Comparison of ENCODE assay signal across 25 mouse cellular contexts in the genomic region with DNA sequence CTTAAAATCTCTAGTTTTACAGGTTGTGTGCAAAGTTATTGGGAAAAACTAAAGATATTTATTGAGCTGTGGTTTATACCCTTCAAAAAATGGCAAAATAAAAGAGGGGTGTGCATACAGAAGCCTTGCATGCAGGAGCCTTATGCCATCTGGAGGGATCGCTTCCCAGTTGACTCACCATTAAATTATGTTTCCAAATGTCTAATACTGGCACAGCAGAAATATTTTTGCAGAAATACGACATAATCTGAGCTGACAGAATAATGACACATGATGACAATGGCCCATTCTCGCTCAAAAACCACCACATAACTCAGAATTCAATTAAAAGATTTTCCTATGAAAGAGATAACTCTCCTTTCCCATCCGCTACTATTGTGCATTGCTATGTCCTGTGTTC.
DNase-seq lines count a peak whose midpoint lies in the region; ATAC-seq lines count a peak whose summit lies in the region.
"Had no signal": no experiment of that assay in that cellular context is flagged by ENCODE, and none has a peak within 500 bp of the region (broad histone marks: within the 10 kb centered on the region; RNA-seq: fewer than 3 reads in every experiment).

No protein-coding gene starts in this region.

- H3K4me1 ChIP-seq in heart, embryonic 11.5 days (ENCODE audit: control insufficient read depth, insufficient read depth, low read length), result peaks cover 60% of the 10 kb centered on the region
- H3K4me1 ChIP-seq: forebrain, embryonic 10.5 days; forebrain, embryonic 13.5 days; hindbrain, embryonic 10.5 days; hindbrain, embryonic 13.5 days; intestine, embryonic 15.5 days had no signal

- ATAC-seq in heart, embryonic 11.5 days (replicated peaks; ENCODE audit: insufficient number of reproducible peaks, low FRiP score, low TSS enrichment), result no peak
- ATAC-seq: activated CD4-positive, CD25-positive, alpha-beta regulatory T cell, adult 4 months; CD4-positive, CD25-positive, alpha-beta regulatory T cell, adult 4 months; forebrain, embryonic 13.5 days; forebrain, embryonic 16.5 days; hindbrain, embryonic 16.5 days; intestine, embryonic 15.5 days had no signal

- no peaks in the 10 kb centered on the region for H3K36me3 ChIP-seq in heart, embryonic 11.5 days (ENCODE audit: control insufficient read depth, insufficient read depth, low read length)
- H3K36me3 ChIP-seq: forebrain, embryonic 10.5 days; hindbrain, embryonic 10.5 days; hindbrain, embryonic 13.5 days; intestine, embryonic 15.5 days had no signal

- no peak overlapping the region for H3K4me3 ChIP-seq in heart, embryonic 11.5 days (ENCODE audit: low read depth, low read length)
- H3K4me3 ChIP-seq: forebrain, embryonic 10.5 days; forebrain, embryonic 13.5 days; hindbrain, embryonic 10.5 days; hindbrain, embryonic 13.5 days; intestine, embryonic 15.5 days had no signal

- H3K27ac ChIP-seq in heart, embryonic 11.5 days (ENCODE audit: low read depth, low read length), result peak overlapping the region; percentile 67
- H3K27ac ChIP-seq: forebrain, embryonic 10.5 days; forebrain, embryonic 13.5 days; hindbrain, embryonic 10.5 days; hindbrain, embryonic 13.5 days; intestine, embryonic 15.5 days had no signal

- WGBS in heart, embryonic 11.5 days (ENCODE audit: insufficient replicate concordance), result 69% methylated on average over 4 of the region's 4 CpGs

- no peak overlapping the region for H3K9ac ChIP-seq in heart, embryonic 11.5 days (ENCODE audit: low read depth, low read length)
- H3K9ac ChIP-seq: forebrain, embryonic 13.5 days; hindbrain, embryonic 13.5 days; intestine, embryonic 15.5 days had no signal

- no peak for DNase-seq in heart, adult 11 months
- DNase-seq in layer of hippocampus, adult 11-12 months (ENCODE audit: low spot score), result peak; percentile 35
- no peak for DNase-seq in layer of hippocampus, postnatal 10 days (ENCODE audit: low spot score in 2 of 2)
- peak; percentile 92 for DNase-seq in Muller cell, postnatal 12 days (ENCODE audit: inconsistent ontology term)
- DNase-seq in brain, adult 2 months (ENCODE audit: low read depth, low spot score), result peak; percentile 77
- no peak for DNase-seq in embryo, embryonic 10 days (ENCODE audit: low spot score)
- no peak for DNase-seq in right cerebral cortex, adult 18-20 months
- DNase-seq: cerebellum, adult 11 months; cerebellum, adult 8-10 months; cerebellum, postnatal 10 days; cerebellum, postnatal 36 days; gastrocnemius, postnatal 10 days; gastrocnemius, postnatal 36 days; heart, postnatal 10 days; heart, postnatal 36 days had no signal

- no peaks in the 10 kb centered on the region for H3K27me3 ChIP-seq in heart, embryonic 11.5 days (ENCODE audit: control insufficient read depth, insufficient read depth, low read length)
- H3K27me3 ChIP-seq: forebrain, embryonic 13.5 days; hindbrain, embryonic 13.5 days; intestine, embryonic 15.5 days had no signal

- no peak overlapping the region for H3K4me2 ChIP-seq in heart, embryonic 11.5 days
- H3K4me2 ChIP-seq: forebrain, embryonic 13.5 days; hindbrain, embryonic 13.5 days; intestine, embryonic 15.5 days had no signal

- no peaks in the 10 kb centered on the region for H3K9me3 ChIP-seq in heart, embryonic 11.5 days (replicated peaks; ENCODE audit: control insufficient read depth, low read length)
- H3K9me3 ChIP-seq: forebrain, embryonic 10.5 days; forebrain, embryonic 13.5 days; hindbrain, embryonic 10.5 days; hindbrain, embryonic 13.5 days; intestine, embryonic 15.5 days had no signal

Comparison
In these comparisons a context has a peak if more than half of its experiments do, and no peak if none do; other contexts are left out.
1. DNase-seq: peak in layer of hippocampus, adult 11-12 months (single experiment), Muller cell, postnatal 12 days (single experiment) and brain, adult 2 months (single experiment); none in heart, adult 11 months (single experiment), layer of hippocampus, postnatal 10 days (0 of 2), embryo, embryonic 10 days (single experiment) and right cerebral cortex, adult 18-20 months (single experiment).